Comparison of ENCODE assay signal across 16 mouse cellular contexts in genomic region chr14:121895316-121895715, GRCm38 (mm10). TPM values are rescaled to one million over a fixed set of nuclear protein-coding genes. Genes with fewer than 3 reads are reported as not detected.
"Had no signal": no experiment of that assay in that cellular context is flagged by ENCODE, and none has a peak within 500 bp of the region (broad histone marks: within the 10 kb centered on the region; RNA-seq: fewer than 3 reads in every experiment).

No protein-coding gene starts in this region.

- H3K9me3 ChIP-seq: kidney, embryonic 15.5 days; limb, embryonic 12.5 days; liver, embryonic 12.5 days; midbrain, embryonic 13.5 days; neural tube, embryonic 15.5 days had no signal

- H3K27me3 ChIP-seq: kidney, embryonic 15.5 days; limb, embryonic 12.5 days; liver, embryonic 12.5 days; midbrain, embryonic 13.5 days; neural tube, embryonic 15.5 days had no signal

- H3K4me2 ChIP-seq: kidney, embryonic 15.5 days; limb, embryonic 12.5 days; liver, embryonic 12.5 days; lung, embryonic 14.5 days; midbrain, embryonic 13.5 days; neural tube, embryonic 15.5 days had no signal

- DNase-seq: lung, embryonic 14.5 days; lung, postnatal 14 days; spleen, adult 18-20 months; thymus, postnatal 14 days had no signal

- H3K27ac ChIP-seq: kidney, embryonic 15.5 days; limb, embryonic 12.5 days; liver, embryonic 12.5 days; midbrain, embryonic 13.5 days; neural tube, embryonic 15.5 days had no signal

- ATAC-seq: inflammation-experienced regulatory T-cells, adult 6 months; intestine, postnatal 0 days; liver, embryonic 12.5 days; midbrain, embryonic 13.5 days had no signal

- H3K9ac ChIP-seq: kidney, embryonic 15.5 days; limb, embryonic 12.5 days; liver, embryonic 12.5 days; lung, embryonic 14.5 days; midbrain, embryonic 13.5 days; neural tube, embryonic 15.5 days had no signal

- H3K4me1 ChIP-seq: neural tube, embryonic 15.5 days had no signal

- H3K4me3 ChIP-seq: kidney, embryonic 15.5 days; limb, embryonic 12.5 days; liver, embryonic 12.5 days; midbrain, embryonic 13.5 days; neural tube, embryonic 15.5 days had no signal

RNA-seq across cellular contexts. Expression of gene Gpr18, which starts 20.3 kb away (rescaled TPM):
- total RNA-seq: layer of hippocampus, adult 8-10 months; layer of hippocampus, postnatal 25 days; left cerebral cortex, adult 8-10 months; left cerebral cortex, postnatal 25 days; midbrain, postnatal 0 days had no signal
- polyA plus RNA-seq: liver, embryonic 12.5 days; neural tube, embryonic 15.5 days had no signal
